Mouse (Mus musculus) limb, embryonic 12.5 days (tissue): Measurements from ENCODE around the gene Gm20388. TPM values are rescaled to one million over a fixed set of nuclear protein-coding genes. Genes with fewer than 3 reads are reported as not detected.
A peak's percentile ranks its signal among the peaks of the same experiment; 100 is the strongest.

ENCODE experiments used
- ATAC-seq: fragments of 200-750 bp; cut with Nextera tagmentation; 2 replicates; pipeline ENCODE4 v1.8.0; 2017; ENCODE audit warnings: low read depth, moderate TSS enrichment; ENCODE audit not compliant: insufficient number of reproducible peaks, insufficient read depth, low FRiP score, low TSS enrichment
- H3K27ac ChIP-seq: fragments of 300-500 bp; sonication (generic); 2 replicates; pipeline ENCODE4 v1.5.1; 2016; ENCODE audit warnings: mild to moderate bottlenecking, moderate library complexity
- H3K27me3 ChIP-seq: fragments of 300-500 bp; sonication (generic); 2 replicates; pipeline ENCODE4 v1.6.1; 2016; ENCODE audit warnings: mild to moderate bottlenecking, moderate library complexity
- H3K36me3 ChIP-seq: fragments of 300-500 bp; sonication (generic); 2 replicates; pipeline ENCODE4 v1.6.1; 2016; ENCODE audit warnings: mild to moderate bottlenecking, moderate library complexity
- H3K4me1 ChIP-seq: fragments of 300-500 bp; sonication (generic); replicated peaks from 2 replicates; pipeline ENCODE4 v1.6.1; 2016
- H3K4me2 ChIP-seq: fragments of 300-500 bp; sonication (generic); 2 replicates; pipeline ENCODE4 v1.6.1; 2016; ENCODE audit warnings: mild to moderate bottlenecking, moderate library complexity
- H3K4me3 ChIP-seq: fragments of 300-500 bp; sonication (generic); replicated peaks from 2 replicates; pipeline ENCODE4 v1.5.1; 2016; ENCODE audit warnings: mild to moderate bottlenecking
- H3K9ac ChIP-seq: fragments of 300-500 bp; sonication (generic); replicated peaks from 2 replicates; pipeline ENCODE4 v1.6.1; 2016; ENCODE audit warnings: mild to moderate bottlenecking, moderate library complexity
- H3K9me3 ChIP-seq: fragments of 300-500 bp; sonication (generic); 2 replicates; pipeline ENCODE4 v1.6.1; 2016; ENCODE audit warnings: mild to moderate bottlenecking, moderate library complexity
- WGBS: fragments of 180-500 bp; shearing (Covaris S2); methylation state at CpG from one replicate; pipeline ENCODE4 v1.1.7; 2016; 5-methylcytosine and 5-hydroxymethylcytosine counted together
- polyA plus RNA-seq: library from polyadenylated mRNA; unstranded; fragments of >200 nt; fragmentation: Nextera tagmentation; extraction: Ambion mirVana; gene quantifications from 2 replicates; pipeline ENCODE4 v1.2.1, GENCODE M21; 2016

The Gm20388 gene
- polyA plus RNA-seq, 1 experiment from 2014 or later, result not detected

GRCm38 (mm10) chr8:121218486-121218885, 1307.8 kb downstream of the Gm20388 start:
- Histone ChIP-seq H3K4me3 (no peak overlapping the region), H3K36me3 (no peaks in the 10 kb centered on the region), H3K4me1 (peaks cover 22% of the 10 kb centered on the region), H3K27me3 (peaks cover 21% of the 10 kb centered on the region), H3K9ac (no peak overlapping the region), H3K9me3 (peaks cover 13% of the 10 kb centered on the region; the same call in 1 of the 2 replicates), H3K27ac (no peak overlapping the region), H3K4me2 (no peak overlapping the region)
- WGBS, result 96% methylated on average over 3 of the region's 3 CpGs
- no peak for ATAC-seq

GRCm38 (mm10) chr8:121220103-121220899, 1309.7 kb downstream of the Gm20388 start:
- Histone ChIP-seq H3K4me3 (peak overlapping the region; percentile 9; the same call in 1 of the 2 replicates), H3K27me3 (peaks cover 29% of the 10 kb centered on the region), H3K9ac (0 out of 2 replicates have a peak overlapping the region, but pooled peaks have one; percentile 23), H3K36me3 (no peaks in the 10 kb centered on the region), H3K9me3 (0 out of 2 replicates have a peak, but pooled peaks cover 6% of the 10 kb centered on the region), H3K4me2 (peak overlapping the region; percentile 35), H3K27ac (peak overlapping the region; percentile 70; the same call in 1 of the 2 replicates), H3K4me1 (peaks cover 22% of the 10 kb centered on the region)
- WGBS, result 27% methylated on average over 33 of the region's 33 CpGs
- peak; percentile 58 for ATAC-seq

- no peaks in the 10 kb centered on the region for H3K9me3 ChIP-seq
- peaks cover 35% of the 10 kb centered on the region for H3K4me1 ChIP-seq
- no peak overlapping the region for H3K4me2 ChIP-seq
- H3K4me3 ChIP-seq, result no peak overlapping the region
- H3K27me3 ChIP-seq, result peaks cover 55% of the 10 kb centered on the region
- no peak overlapping the region for H3K9ac ChIP-seq
- H3K36me3 ChIP-seq, result no peaks in the 10 kb centered on the region
- no peak for ATAC-seq
- H3K27ac ChIP-seq, result no peak overlapping the region
- 72% methylated on average over 8 of the region's 8 CpGs for WGBS
These were observed 1314.1 kb downstream of the Gm20388 start for GRCm38 (mm10) chr8:121224709-121225108.

- WGBS, result 77% methylated on average over 18 of the region's 18 CpGs
- no peak for ATAC-seq
- Histone ChIP-seq H3K9ac (no peak overlapping the region), H3K4me3 (no peak overlapping the region), H3K36me3 (no peaks in the 10 kb centered on the region), H3K9me3 (no peaks in the 10 kb centered on the region), H3K27me3 (peaks cover 42% of the 10 kb centered on the region), H3K4me2 (0 out of 2 replicates have a peak overlapping the region, but pooled peaks have one; percentile 8), H3K27ac (no peak overlapping the region), H3K4me1 (peaks cover 24% of the 10 kb centered on the region)
These were observed 1317.1 kb downstream of the Gm20388 start for GRCm38 (mm10) chr8:121227756-121228155.

- no peaks in the 10 kb centered on the region for H3K36me3 ChIP-seq
- no peak for ATAC-seq
- H3K27me3 ChIP-seq, result peaks cover 32% of the 10 kb centered on the region
- no peak overlapping the region for H3K9ac ChIP-seq
- no peak overlapping the region for H3K27ac ChIP-seq
- no peaks in the 10 kb centered on the region for H3K9me3 ChIP-seq
- no peak overlapping the region for H3K4me3 ChIP-seq
- 66% methylated on average over 3 of the region's 3 CpGs for WGBS
- peaks cover 20% of the 10 kb centered on the region for H3K4me1 ChIP-seq
- H3K4me2 ChIP-seq, result no peak overlapping the region
These were observed 1318.3 kb downstream of the Gm20388 start for GRCm38 (mm10) chr8:121228892-121229291.

- H3K4me1 ChIP-seq, result peaks cover 20% of the 10 kb centered on the region
- H3K27ac ChIP-seq, result no peak overlapping the region
- WGBS, result 21% methylated on average over 6 of the region's 7 CpGs
- H3K9ac ChIP-seq, result no peak overlapping the region
- H3K9me3 ChIP-seq, result no peaks in the 10 kb centered on the region
- H3K27me3 ChIP-seq, result peaks cover 28% of the 10 kb centered on the region
- no peak overlapping the region for H3K4me3 ChIP-seq
- H3K4me2 ChIP-seq, result no peak overlapping the region
- H3K36me3 ChIP-seq, result no peaks in the 10 kb centered on the region
- ATAC-seq, result no peak
These were observed 1318.9 kb downstream of the Gm20388 start for GRCm38 (mm10) chr8:121229550-121229949.

- ATAC-seq, result no peak
- peaks cover 6% of the 10 kb centered on the region for H3K27me3 ChIP-seq
- peaks cover 18% of the 10 kb centered on the region for H3K4me1 ChIP-seq
- no peak overlapping the region for H3K4me2 ChIP-seq
- H3K36me3 ChIP-seq, result no peaks in the 10 kb centered on the region
- no peak overlapping the region for H3K27ac ChIP-seq
- no peaks in the 10 kb centered on the region for H3K9me3 ChIP-seq
- 27% methylated on average over 4 of the region's 4 CpGs for WGBS
- H3K4me3 ChIP-seq, result no peak overlapping the region
- H3K9ac ChIP-seq, result no peak overlapping the region
These were observed 1322.6 kb downstream of the Gm20388 start for GRCm38 (mm10) chr8:121233196-121233595.

- Histone ChIP-seq H3K4me1 (peaks cover 5% of the 10 kb centered on the region), H3K27ac (no peak overlapping the region), H3K9me3 (no peaks in the 10 kb centered on the region), H3K9ac (no peak overlapping the region), H3K36me3 (no peaks in the 10 kb centered on the region), H3K27me3 (0 out of 2 replicates have a peak, but pooled peaks cover 6% of the 10 kb centered on the region), H3K4me2 (no peak overlapping the region), H3K4me3 (no peak overlapping the region)
- WGBS, result 45% methylated on average over 7 of the region's 7 CpGs
- no peak for ATAC-seq
These were observed 1324.3 kb downstream of the Gm20388 start for GRCm38 (mm10) chr8:121234915-121235314.

GRCm38 (mm10) chr8:121239640-121240039, 1329.0 kb downstream of the Gm20388 start:
- Histone ChIP-seq H3K4me1 (peaks cover 32% of the 10 kb centered on the region), H3K27me3 (peaks cover 39% of the 10 kb centered on the region), H3K36me3 (no peaks in the 10 kb centered on the region), H3K9me3 (no peaks in the 10 kb centered on the region), H3K4me3 (no peak overlapping the region), H3K4me2 (no peak overlapping the region), H3K27ac (peak overlapping the region; percentile 41; the same call in 1 of the 2 replicates), H3K9ac (no peak overlapping the region)
- 82% methylated on average over 6 of the region's 6 CpGs for WGBS
- no peak for ATAC-seq

GRCm38 (mm10) chr8:121241761-121242552, 1331.3 kb downstream of the Gm20388 start:
- ATAC-seq, result no peak
- 15% methylated on average over 14 of the region's 14 CpGs for WGBS
- H3K36me3 ChIP-seq, result no peaks in the 10 kb centered on the region
- H3K4me2 ChIP-seq, result no peak overlapping the region; the same call in 1 of the 2 replicates
- H3K27ac ChIP-seq, result no peak overlapping the region
- H3K4me1 ChIP-seq, result peaks cover 29% of the 10 kb centered on the region
- H3K9me3 ChIP-seq, result no peaks in the 10 kb centered on the region
- peaks cover 37% of the 10 kb centered on the region for H3K27me3 ChIP-seq
- H3K4me3 ChIP-seq, result no peak overlapping the region
- H3K9ac ChIP-seq, result no peak overlapping the region

GRCm38 (mm10) chr8:121242671-121243070, 1332.0 kb downstream of the Gm20388 start:
- Histone ChIP-seq H3K27ac (no peak overlapping the region), H3K36me3 (no peaks in the 10 kb centered on the region), H3K4me1 (peaks cover 29% of the 10 kb centered on the region), H3K4me3 (no peak overlapping the region), H3K9me3 (no peaks in the 10 kb centered on the region), H3K9ac (no peak overlapping the region), H3K27me3 (peaks cover 43% of the 10 kb centered on the region), H3K4me2 (no peak overlapping the region)
- ATAC-seq, result no peak
- WGBS, result 31% methylated on average over 13 of the region's 13 CpGs
